Mouse (Mus musculus) forebrain, embryonic 16.5 days (tissue): Measurements from ENCODE around the gene Med21. TPM values are rescaled to one million over a fixed set of nuclear protein-coding genes. Genes with fewer than 3 reads are reported as not detected.

Experiments
- ATAC-seq: fragments of 200-750 bp; cut with Nextera tagmentation; 2 replicates; pipeline ENCODE4 v1.8.0; 2017; ENCODE audit warnings: mild to moderate bottlenecking, moderate library complexity
- H3K27ac ChIP-seq: fragments of 300-500 bp; sonication (generic); 2 replicates; pipeline ENCODE4 v1.5.1; 2014; ENCODE audit warnings: low read length, control low read depth
- H3K27me3 ChIP-seq: fragments of 300-500 bp; sonication (generic); replicated peaks from 2 replicates; pipeline ENCODE4 v1.6.1; 2014; ENCODE audit warnings: low read length; ENCODE audit not compliant: control insufficient read depth, insufficient read depth
- H3K36me3 ChIP-seq: fragments of 300-500 bp; sonication (generic); 2 replicates; pipeline ENCODE4 v1.6.1; 2014; ENCODE audit not compliant: control insufficient read depth, insufficient read depth
- H3K4me1 ChIP-seq: fragments of 300-500 bp; sonication (generic); replicated peaks from 2 replicates; pipeline ENCODE4 v1.6.1; 2014; ENCODE audit warnings: low read length; ENCODE audit not compliant: control insufficient read depth, insufficient read depth
- H3K4me2 ChIP-seq: fragments of 300-500 bp; sonication (generic); 2 replicates; pipeline ENCODE4 v1.6.1; 2014; ENCODE audit warnings: mild to moderate bottlenecking, low read length, control low read depth
- H3K4me3 ChIP-seq: fragments of 300-500 bp; sonication (generic); replicated peaks from 2 replicates; pipeline ENCODE4 v1.5.1; 2014; ENCODE audit warnings: mild to moderate bottlenecking, low read length, control low read depth
- H3K9ac ChIP-seq: fragments of 300-500 bp; sonication (generic); replicated peaks from 2 replicates; pipeline ENCODE4 v1.6.1; 2014; ENCODE audit warnings: low read depth, low read length, control low read depth
- H3K9me3 ChIP-seq: fragments of 300-500 bp; sonication (generic); 2 replicates; pipeline ENCODE4 v1.6.1; 2016; ENCODE audit warnings: low read length; ENCODE audit not compliant: control insufficient read depth
- WGBS: fragments of 180-500 bp; shearing (Covaris S2); extraction: QIAGEN DNeasy Blood & Tissue Kit; methylation state at CpG from one replicate; pipeline ENCODE4 v1.1.7; 2014; 5-methylcytosine and 5-hydroxymethylcytosine counted together
- polyA plus RNA-seq: library from polyadenylated mRNA; unstranded; fragments of >200 nt; fragmentation: Nextera tagmentation; extraction: Ambion mirVana; gene quantifications from 2 replicates; pipeline ENCODE4 v1.2.1, GENCODE M21; 2015

Med21 gene
- polyA plus RNA-seq, 1 experiment from 2014 or later, result 111 TPM

DNA sequence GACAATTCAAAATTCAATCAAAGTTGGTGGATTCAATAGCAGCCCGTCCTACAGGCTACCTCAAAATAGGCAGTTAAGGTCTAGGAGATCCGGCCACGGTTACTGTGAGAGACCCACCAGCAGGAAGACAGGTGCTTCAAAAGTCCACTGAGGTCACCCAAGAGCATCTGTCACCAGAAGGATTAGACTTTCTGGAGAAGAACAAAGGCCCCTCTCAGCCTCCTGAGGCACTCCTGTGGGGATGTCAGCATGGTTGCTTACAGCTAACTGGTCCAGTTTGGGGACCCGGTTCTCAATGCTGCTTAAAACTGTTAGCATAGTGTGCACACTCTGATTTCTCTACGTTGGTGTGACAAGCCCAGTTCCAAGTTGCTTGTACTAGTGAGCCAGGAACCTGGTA lies 29.8 kb downstream of the Med21 start:
- no peak overlapping the region for H3K4me2 ChIP-seq
- H3K36me3 ChIP-seq, result no peaks in the 10 kb centered on the region
- H3K9me3 ChIP-seq, result 0 out of 2 replicates have a peak, but pooled peaks cover 3% of the 10 kb centered on the region
- no peaks in the 10 kb centered on the region for H3K4me1 ChIP-seq
- H3K9ac ChIP-seq, result no peak overlapping the region
- no peak overlapping the region for H3K4me3 ChIP-seq
- ATAC-seq, result no peak
- no peaks in the 10 kb centered on the region for H3K27me3 ChIP-seq
- 48% methylated on average over 5 of the region's 5 CpGs for WGBS
- no peak overlapping the region for H3K27ac ChIP-seq

DNA sequence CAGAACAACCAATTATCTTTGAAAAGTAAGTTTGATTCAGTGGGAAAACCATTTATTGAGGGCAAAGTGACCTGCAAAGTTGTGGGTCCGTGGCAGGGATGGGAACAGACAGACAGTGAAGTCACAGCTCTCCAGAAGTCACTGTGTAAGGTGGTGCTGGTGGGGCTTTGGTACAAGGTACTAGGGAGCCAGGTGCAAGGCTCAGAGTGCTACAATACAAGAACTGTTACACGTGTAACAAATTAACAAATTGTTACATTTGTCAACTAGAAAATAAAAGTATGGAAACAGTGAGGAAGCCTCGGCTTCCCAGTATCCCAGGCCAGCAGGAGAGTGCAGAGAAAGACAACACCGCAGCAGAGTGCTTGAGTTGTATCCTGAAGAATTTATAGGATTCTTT lies 31.3 kb downstream of the Med21 start:
- H3K9ac ChIP-seq, result no peak overlapping the region
- no peaks in the 10 kb centered on the region for H3K4me1 ChIP-seq
- no peaks in the 10 kb centered on the region for H3K36me3 ChIP-seq
- no peak overlapping the region for H3K4me2 ChIP-seq
- H3K4me3 ChIP-seq, result no peak overlapping the region
- WGBS, result 84% methylated on average over 4 of the region's 4 CpGs
- 0 out of 2 replicates have a peak, but pooled peaks cover 3% of the 10 kb centered on the region for H3K9me3 ChIP-seq
- H3K27ac ChIP-seq, result no peak overlapping the region
- H3K27me3 ChIP-seq, result no peaks in the 10 kb centered on the region
- no peak for ATAC-seq

DNA sequence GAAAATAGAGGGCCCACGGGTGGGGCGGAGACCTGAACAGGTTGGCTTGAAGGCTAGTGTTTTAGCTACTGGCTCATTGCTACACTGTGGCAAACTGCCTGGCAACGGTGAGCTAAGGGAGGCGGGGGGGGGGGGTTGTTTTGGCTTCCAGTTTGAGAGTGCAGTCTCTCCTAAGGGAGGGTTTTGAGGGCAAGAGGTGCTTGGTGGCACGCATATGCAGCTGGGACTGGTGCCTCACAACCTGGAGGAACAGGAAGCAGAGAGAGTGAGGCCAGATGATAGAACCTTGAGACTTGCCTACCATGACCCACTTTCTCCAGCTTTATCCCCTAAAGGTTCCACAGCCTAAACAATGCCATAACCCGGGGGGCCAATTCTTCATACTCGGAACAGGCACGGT lies 32.1 kb downstream of the Med21 start:
- Histone ChIP-seq H3K27me3 (no peaks in the 10 kb centered on the region), H3K27ac (no peak overlapping the region), H3K4me1 (no peaks in the 10 kb centered on the region), H3K9ac (no peak overlapping the region), H3K9me3 (0 out of 2 replicates have a peak, but pooled peaks cover 3% of the 10 kb centered on the region), H3K4me3 (no peak overlapping the region), H3K36me3 (no peaks in the 10 kb centered on the region), H3K4me2 (no peak overlapping the region)
- 76% methylated on average over 8 of the region's 8 CpGs for WGBS
- ATAC-seq, result no peak

DNA sequence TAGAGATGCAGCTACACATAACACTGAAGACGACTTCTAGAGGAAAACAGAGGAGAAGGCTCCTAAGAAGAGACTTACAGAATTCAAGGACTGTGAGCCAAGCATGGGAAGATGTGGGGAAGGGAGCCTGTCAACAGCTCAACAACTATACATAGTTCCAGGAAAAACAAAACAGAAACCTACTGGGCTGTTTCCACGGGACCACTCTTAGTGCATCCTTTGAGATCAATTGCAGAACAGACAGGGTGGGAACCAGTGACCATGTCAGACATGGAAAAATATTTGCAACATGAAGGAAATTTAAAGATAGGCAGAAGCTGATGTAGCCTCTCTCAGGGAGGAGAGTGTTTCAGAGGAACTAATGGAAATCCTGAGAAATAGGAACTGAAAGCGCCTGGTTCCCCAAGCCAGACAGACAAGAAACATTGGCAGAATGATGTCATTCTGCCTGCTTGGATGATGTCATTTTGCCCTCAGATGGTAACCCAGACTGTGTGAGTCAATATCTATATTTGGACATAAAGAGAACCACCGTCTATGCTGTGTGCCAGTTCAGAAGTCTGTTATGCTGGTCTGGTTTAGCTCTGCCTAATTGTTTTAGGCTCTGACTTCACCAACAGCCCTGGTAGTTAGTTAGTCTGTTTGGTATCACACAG lies 32.7 kb downstream of the Med21 start:
- H3K4me1 ChIP-seq, result no peaks in the 10 kb centered on the region
- no peak overlapping the region for H3K4me2 ChIP-seq
- H3K27me3 ChIP-seq, result no peaks in the 10 kb centered on the region
- no peak overlapping the region for H3K9ac ChIP-seq
- no peak overlapping the region for H3K27ac ChIP-seq
- no peaks in the 10 kb centered on the region for H3K36me3 ChIP-seq
- 76% methylated on average over 4 of the region's 4 CpGs for WGBS
- peaks cover 3% of the 10 kb centered on the region; the same call in 1 of the 2 replicates for H3K9me3 ChIP-seq
- H3K4me3 ChIP-seq, result no peak overlapping the region
- no peak for ATAC-seq

DNA sequence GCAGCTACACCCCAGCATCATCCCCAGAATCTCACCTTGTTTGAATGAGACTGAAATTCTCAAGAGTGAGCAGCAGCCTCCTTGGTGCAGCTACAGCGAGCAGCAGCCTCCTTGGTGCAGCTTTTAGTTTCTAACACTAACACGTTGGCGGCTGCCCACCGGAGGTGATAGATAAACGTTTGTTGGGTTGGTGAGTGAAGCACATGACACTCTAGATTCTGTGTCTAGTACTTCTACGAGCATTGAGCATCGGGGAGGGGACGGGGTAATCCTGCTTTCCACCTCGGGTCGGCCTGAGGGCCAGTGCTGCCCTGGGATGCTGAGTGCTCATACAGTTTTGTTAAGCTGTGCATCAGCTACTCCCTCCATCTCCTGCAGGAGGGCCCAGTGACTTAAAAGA lies 34.6 kb downstream of the Med21 start:
- Histone ChIP-seq H3K36me3 (no peaks in the 10 kb centered on the region), H3K4me2 (no peak overlapping the region), H3K4me3 (no peak overlapping the region), H3K4me1 (no peaks in the 10 kb centered on the region), H3K27ac (no peak overlapping the region), H3K27me3 (no peaks in the 10 kb centered on the region), H3K9ac (no peak overlapping the region), H3K9me3 (no peaks in the 10 kb centered on the region; the same call in 1 of the 2 replicates)
- ATAC-seq, result no peak
- WGBS, result 84% methylated on average over 10 of the region's 10 CpGs

DNA sequence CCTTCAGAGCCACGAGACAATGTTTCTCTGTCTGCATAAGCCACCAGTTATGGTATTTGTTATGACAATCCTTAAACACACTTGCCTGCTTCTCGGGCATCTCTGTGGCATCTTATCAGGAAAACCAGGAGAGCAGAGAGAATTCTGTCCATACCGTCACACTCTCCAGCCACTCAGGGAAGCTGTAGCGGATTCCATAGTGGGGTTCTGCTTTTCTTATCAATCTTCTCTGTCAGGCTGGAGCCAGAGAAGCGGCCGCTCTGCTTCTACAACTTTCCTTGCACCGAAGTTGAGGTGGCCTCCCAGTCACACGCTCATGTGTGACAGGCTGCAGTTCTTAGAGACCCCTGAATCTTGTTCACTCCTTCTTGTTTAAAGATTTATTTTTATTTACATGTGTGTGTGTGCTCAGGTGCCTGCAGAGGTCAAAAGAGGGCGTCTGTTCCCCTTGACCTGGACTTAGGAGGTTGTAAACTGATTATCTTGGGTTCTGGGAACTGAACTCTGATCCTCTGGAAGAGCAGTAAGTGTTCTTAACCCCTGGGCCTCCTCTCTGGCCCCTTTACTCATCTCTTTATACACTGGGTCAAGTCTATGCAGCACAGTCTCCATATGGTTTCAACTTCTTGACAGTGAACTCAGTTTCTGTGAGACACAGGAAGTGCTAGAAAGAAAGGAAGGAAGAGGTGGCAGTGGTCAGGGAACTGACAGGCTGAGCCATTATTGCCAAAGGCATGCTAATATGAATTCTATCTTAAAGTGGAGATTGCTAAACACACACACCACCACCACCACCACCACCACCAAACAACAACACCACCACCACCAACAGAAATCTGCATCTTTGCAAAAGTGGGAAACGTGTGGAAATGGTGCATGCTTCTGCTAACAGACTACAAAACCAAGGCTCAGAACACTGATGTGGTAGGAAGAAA lies 36.1 kb downstream of the Med21 start:
- ATAC-seq, result no peak
- H3K27ac ChIP-seq, result no peak overlapping the region
- H3K27me3 ChIP-seq, result no peaks in the 10 kb centered on the region
- no peak overlapping the region for H3K4me2 ChIP-seq
- no peaks in the 10 kb centered on the region; the same call in 1 of the 2 replicates for H3K9me3 ChIP-seq
- WGBS, result 85% methylated on average over 10 of the region's 10 CpGs
- no peak overlapping the region for H3K4me3 ChIP-seq
- H3K36me3 ChIP-seq, result no peaks in the 10 kb centered on the region
- no peaks in the 10 kb centered on the region for H3K4me1 ChIP-seq
- no peak overlapping the region for H3K9ac ChIP-seq

DNA sequence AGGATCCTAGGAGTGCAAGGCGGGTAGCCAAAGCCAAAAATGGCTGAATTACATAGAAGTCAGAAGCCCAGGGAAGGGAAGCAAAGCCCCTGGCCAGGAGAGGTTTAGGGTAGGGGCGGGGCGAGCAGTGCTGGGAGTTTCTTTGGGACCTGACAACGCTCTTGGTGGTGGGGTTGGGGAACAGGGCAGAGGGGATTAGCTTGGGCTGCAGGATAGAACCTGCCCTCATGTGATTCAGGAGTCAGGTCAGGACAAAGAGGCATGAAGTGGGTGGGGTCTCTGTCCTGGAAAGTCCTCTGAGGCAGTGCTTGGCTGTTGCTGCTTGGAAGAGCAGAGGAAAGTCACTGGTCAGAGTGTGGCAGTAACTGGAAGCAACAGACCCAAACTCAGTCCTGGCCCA lies 41.5 kb downstream of the Med21 start:
- no peaks in the 10 kb centered on the region for H3K27me3 ChIP-seq
- no peaks in the 10 kb centered on the region for H3K4me1 ChIP-seq
- 74% methylated on average over 4 of the region's 4 CpGs for WGBS
- no peak overlapping the region for H3K4me2 ChIP-seq
- no peak overlapping the region for H3K27ac ChIP-seq
- no peak overlapping the region for H3K9ac ChIP-seq
- no peaks in the 10 kb centered on the region; the same call in 1 of the 2 replicates for H3K9me3 ChIP-seq
- H3K4me3 ChIP-seq, result no peak overlapping the region
- ATAC-seq, result no peak
- H3K36me3 ChIP-seq, result no peaks in the 10 kb centered on the region

DNA sequence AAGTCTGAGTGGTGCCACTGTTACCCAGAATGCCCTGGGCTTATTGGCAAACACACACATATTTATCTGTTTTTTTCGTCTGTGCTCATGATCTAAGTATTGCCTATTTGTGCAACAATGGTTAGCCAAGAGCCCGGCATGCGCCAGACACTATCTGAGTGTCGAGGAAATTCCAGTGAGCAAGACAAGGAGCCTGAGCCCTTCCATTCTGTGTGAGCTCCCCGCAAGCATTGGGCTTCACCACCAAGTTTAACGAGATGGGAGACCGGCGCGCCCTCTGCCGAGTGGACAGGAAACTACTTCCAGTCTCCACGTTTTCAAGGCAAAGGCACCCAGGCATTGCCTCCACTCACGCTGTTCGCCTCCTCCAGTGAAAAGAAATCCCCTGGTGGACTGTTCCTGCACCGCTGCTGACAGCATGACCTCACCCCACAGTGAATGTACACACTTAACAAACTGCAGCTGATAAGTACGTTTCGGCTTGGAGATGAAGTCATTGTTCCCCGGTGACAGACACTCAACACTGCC lies 43.5 kb downstream of the Med21 start:
- no peak for ATAC-seq

DNA sequence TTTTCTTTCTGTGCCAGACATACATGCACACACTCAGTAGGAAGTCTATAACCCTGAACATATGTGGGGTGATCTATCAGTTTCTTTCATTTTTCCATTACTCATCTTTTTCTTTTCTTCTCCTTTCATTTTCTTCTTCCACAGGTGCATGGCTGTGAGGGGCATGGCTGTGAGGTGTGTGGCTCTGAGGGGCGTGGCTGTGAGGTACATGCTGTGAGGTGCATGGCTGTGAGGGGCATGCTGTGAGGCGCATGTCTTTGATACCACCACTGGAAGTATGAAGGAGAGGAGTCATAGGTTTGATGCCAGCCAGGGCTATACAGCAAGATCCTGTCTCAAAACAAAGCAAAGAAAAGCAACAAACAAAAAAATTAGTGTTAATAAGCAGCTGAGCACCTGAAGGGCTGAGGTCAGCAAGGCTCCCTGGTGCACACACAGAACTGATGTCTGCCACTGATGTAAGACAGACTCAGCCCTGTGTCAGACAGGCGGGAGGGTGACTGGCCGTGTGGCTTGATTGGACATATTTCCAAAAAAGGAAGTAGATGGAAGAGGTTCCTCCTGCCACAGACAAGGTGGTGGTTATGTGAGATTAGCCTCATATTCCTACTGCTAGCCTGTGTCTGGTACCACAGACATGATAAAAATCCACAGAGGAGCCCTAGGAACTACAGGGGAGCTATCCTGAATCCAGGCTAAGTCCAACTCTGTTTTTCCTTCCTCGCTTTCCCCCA lies 44.3 kb downstream of the Med21 start:
- Histone ChIP-seq H3K4me3 (no peak overlapping the region), H3K36me3 (no peaks in the 10 kb centered on the region), H3K4me1 (no peaks in the 10 kb centered on the region), H3K27me3 (no peaks in the 10 kb centered on the region), H3K4me2 (no peak overlapping the region), H3K9me3 (no peaks in the 10 kb centered on the region), H3K27ac (no peak overlapping the region), H3K9ac (no peak overlapping the region)
- ATAC-seq, result no peak
- WGBS, result 82% methylated on average over 5 of the region's 5 CpGs

More for the DNA sequence above, 43.5 kb downstream of the Med21 start:
- Histone ChIP-seq H3K27ac (no peak overlapping the region), H3K9ac (no peak overlapping the region), H3K4me2 (no peak overlapping the region), H3K4me1 (no peaks in the 10 kb centered on the region), H3K27me3 (no peaks in the 10 kb centered on the region), H3K36me3 (no peaks in the 10 kb centered on the region), H3K9me3 (no peaks in the 10 kb centered on the region), H3K4me3 (no peak overlapping the region)
- 73% methylated on average over 17 of the region's 17 CpGs for WGBS
